Mouse (Mus musculus) liver, embryonic 16.5 days (tissue): ENCODE measurements around the gene Cdyl. TPM values are rescaled to one million over a fixed set of nuclear protein-coding genes. Genes with fewer than 3 reads are reported as not detected.
A peak's percentile ranks its signal among the peaks of the same experiment; 100 is the strongest.

Experiments used
- ATAC-seq: fragments of 200-750 bp; cut with Nextera tagmentation; 2 replicates; pipeline ENCODE4 v1.8.0; 2017; ENCODE audit warnings: low read depth, mild to moderate bottlenecking, moderate number of reproducible peaks, moderate library complexity
- H3K27ac ChIP-seq: fragments of 300-500 bp; sonication (generic); 2 replicates; pipeline ENCODE4 v1.5.1; 2014; ENCODE audit warnings: mild to moderate bottlenecking, low read length
- H3K27me3 ChIP-seq: fragments of 300-500 bp; sonication (generic); 2 replicates; pipeline ENCODE4 v1.6.1; 2014; ENCODE audit warnings: low read depth, low read length, mixed read lengths; ENCODE audit not compliant: control insufficient read depth, insufficient read depth
- H3K36me3 ChIP-seq: fragments of 300-500 bp; sonication (generic); 2 replicates; pipeline ENCODE4 v1.6.1; 2014; ENCODE audit warnings: mild to moderate bottlenecking; ENCODE audit not compliant: control insufficient read depth, insufficient read depth
- H3K4me1 ChIP-seq: fragments of 300-500 bp; sonication (generic); 2 replicates; pipeline ENCODE4 v1.6.1; 2014; ENCODE audit warnings: low read depth, low read length, mixed read lengths; ENCODE audit not compliant: control insufficient read depth
- H3K4me2 ChIP-seq: fragments of 300-500 bp; sonication (generic); 2 replicates; pipeline ENCODE4 v1.6.1; 2014; ENCODE audit warnings: low read depth, low read length, mixed read lengths
- H3K4me3 ChIP-seq: fragments of 300-500 bp; sonication (generic); 2 replicates; pipeline ENCODE4 v1.5.1; 2014; ENCODE audit warnings: low read depth, mild to moderate bottlenecking, low read length
- H3K9ac ChIP-seq: fragments of 300-500 bp; sonication (generic); 2 replicates; pipeline ENCODE4 v1.6.1; 2014; ENCODE audit warnings: low read depth, low read length
- H3K9me3 ChIP-seq: fragments of 300-500 bp; sonication (generic); replicated peaks from 2 replicates; pipeline ENCODE4 v1.6.1; 2016; ENCODE audit warnings: low read length; ENCODE audit not compliant: control insufficient read depth
- WGBS: fragments of 180-500 bp; shearing (Covaris S2); extraction: QIAGEN DNeasy Blood & Tissue Kit; methylation state at CpG from one replicate; pipeline ENCODE4 v1.1.7; 2014; ENCODE audit not compliant: insufficient replicate concordance; 5-methylcytosine and 5-hydroxymethylcytosine counted together
- polyA plus RNA-seq: library from polyadenylated mRNA; unstranded; fragments of >200 nt; fragmentation: Nextera tagmentation; extraction: Ambion mirVana; gene quantifications from 2 replicates; pipeline ENCODE4 v1.2.1, GENCODE M21; 2015

Gene Cdyl
- polyA plus RNA-seq, 1 experiment from 2014 or later: 3.4 TPM

GRCm38 (mm10) chr13:35795887-35796286 is 136.3 kb downstream of the Cdyl start:
- H3K4me3 ChIP-seq: peak overlapping the region; percentile 34
- peaks cover 78% of the 10 kb centered on the region for H3K4me1 ChIP-seq
- H3K4me2 ChIP-seq: peak overlapping the region; percentile 72
- 19% methylated on average over 2 of the region's 2 CpGs for WGBS
- ATAC-seq: peak; percentile 88
- H3K9me3 ChIP-seq: no peaks in the 10 kb centered on the region
- H3K36me3 ChIP-seq: no peaks in the 10 kb centered on the region
- no peaks in the 10 kb centered on the region for H3K27me3 ChIP-seq
- peak overlapping the region; percentile 93 for H3K27ac ChIP-seq
- peak overlapping the region; percentile 54 for H3K9ac ChIP-seq

GRCm38 (mm10) chr13:35796352-35796751 is 136.7 kb downstream of the Cdyl start:
- no peaks in the 10 kb centered on the region for H3K9me3 ChIP-seq
- peak overlapping the region; percentile 93 for H3K27ac ChIP-seq
- 37% methylated on average over 4 of the region's 4 CpGs for WGBS
- H3K4me2 ChIP-seq: peak overlapping the region; percentile 72
- H3K9ac ChIP-seq: peak overlapping the region; percentile 22
- H3K27me3 ChIP-seq: no peaks in the 10 kb centered on the region
- no peaks in the 10 kb centered on the region for H3K36me3 ChIP-seq
- peaks cover 77% of the 10 kb centered on the region for H3K4me1 ChIP-seq
- H3K4me3 ChIP-seq: peak overlapping the region; percentile 34
- no peak for ATAC-seq

GRCm38 (mm10) chr13:35797811-35798522 is 138.3 kb downstream of the Cdyl start:
- peak overlapping the region; percentile 93 for H3K27ac ChIP-seq
- no peak overlapping the region; the same call in 1 of the 2 replicates for H3K9ac ChIP-seq
- ATAC-seq: no peak
- no peak overlapping the region for H3K4me3 ChIP-seq
- WGBS: 70% methylated on average over 13 of the region's 13 CpGs
- no peaks in the 10 kb centered on the region; the same call in 1 of the 2 replicates for H3K36me3 ChIP-seq
- no peaks in the 10 kb centered on the region for H3K27me3 ChIP-seq
- no peak overlapping the region for H3K4me2 ChIP-seq
- H3K4me1 ChIP-seq: peaks cover 67% of the 10 kb centered on the region
- no peaks in the 10 kb centered on the region for H3K9me3 ChIP-seq

- no peak overlapping the region for H3K4me2 ChIP-seq
- H3K4me1 ChIP-seq: peaks cover 64% of the 10 kb centered on the region
- WGBS: 48% methylated on average over 9 of the region's 9 CpGs
- H3K4me3 ChIP-seq: no peak overlapping the region
- H3K27ac ChIP-seq: no peak overlapping the region
- ATAC-seq: no peak
- H3K9me3 ChIP-seq: no peaks in the 10 kb centered on the region
- no peaks in the 10 kb centered on the region; the same call in 1 of the 2 replicates for H3K36me3 ChIP-seq
- H3K9ac ChIP-seq: no peak overlapping the region
- H3K27me3 ChIP-seq: no peaks in the 10 kb centered on the region
Measured at GRCm38 (mm10) chr13:35798645-35799044, 139.0 kb downstream of the Cdyl start.

GRCm38 (mm10) chr13:35800270-35800669 is 140.6 kb downstream of the Cdyl start:
- WGBS: 66% methylated on average over 7 of the region's 7 CpGs
- Histone ChIP-seq H3K36me3 (no peaks in the 10 kb centered on the region; the same call in 1 of the 2 replicates), H3K4me2 (no peak overlapping the region), H3K4me1 (peaks cover 48% of the 10 kb centered on the region), H3K9ac (no peak overlapping the region), H3K9me3 (no peaks in the 10 kb centered on the region), H3K27me3 (no peaks in the 10 kb centered on the region), H3K4me3 (no peak overlapping the region), H3K27ac (no peak overlapping the region)
- no peak for ATAC-seq

- no peak overlapping the region for H3K4me2 ChIP-seq
- no peaks in the 10 kb centered on the region for H3K9me3 ChIP-seq
- no peaks in the 10 kb centered on the region; the same call in 1 of the 2 replicates for H3K36me3 ChIP-seq
- no peak for ATAC-seq
- WGBS: 81% methylated on average over 3 of the region's 3 CpGs
- H3K9ac ChIP-seq: no peak overlapping the region
- H3K27me3 ChIP-seq: no peaks in the 10 kb centered on the region
- peaks cover 34% of the 10 kb centered on the region for H3K4me1 ChIP-seq
- H3K27ac ChIP-seq: no peak overlapping the region
- H3K4me3 ChIP-seq: no peak overlapping the region
Measured at GRCm38 (mm10) chr13:35805727-35806126, 146.1 kb downstream of the Cdyl start.

GRCm38 (mm10) chr13:35806165-35806564 is 146.5 kb downstream of the Cdyl start:
- 89% methylated on average over 7 of the region's 7 CpGs for WGBS

GRCm38 (mm10) chr13:35807016-35807415 is 147.4 kb downstream of the Cdyl start:
- no peak; the same call in 1 of the 2 replicates for ATAC-seq
- H3K4me3 ChIP-seq: no peak overlapping the region
- H3K36me3 ChIP-seq: no peaks in the 10 kb centered on the region; the same call in 1 of the 2 replicates
- 76% methylated on average over 7 of the region's 7 CpGs for WGBS
- no peaks in the 10 kb centered on the region for H3K27me3 ChIP-seq
- H3K4me2 ChIP-seq: no peak overlapping the region
- H3K9me3 ChIP-seq: no peaks in the 10 kb centered on the region
- H3K27ac ChIP-seq: no peak overlapping the region
- no peak overlapping the region for H3K9ac ChIP-seq
- H3K4me1 ChIP-seq: peaks cover 36% of the 10 kb centered on the region

More at GRCm38 (mm10) chr13:35806165-35806564, 146.5 kb downstream of the Cdyl start:
- no peaks in the 10 kb centered on the region for H3K9me3 ChIP-seq
- H3K27me3 ChIP-seq: no peaks in the 10 kb centered on the region
- H3K4me2 ChIP-seq: no peak overlapping the region
- no peak overlapping the region for H3K9ac ChIP-seq
- peaks cover 31% of the 10 kb centered on the region for H3K4me1 ChIP-seq
- no peak overlapping the region for H3K27ac ChIP-seq
- no peak overlapping the region for H3K4me3 ChIP-seq
- no peaks in the 10 kb centered on the region; the same call in 1 of the 2 replicates for H3K36me3 ChIP-seq
- ATAC-seq: no peak

GRCm38 (mm10) chr13:35807525-35807924 is 147.9 kb downstream of the Cdyl start:
- no peak overlapping the region for H3K4me2 ChIP-seq
- H3K4me3 ChIP-seq: no peak overlapping the region
- H3K4me1 ChIP-seq: peaks cover 36% of the 10 kb centered on the region
- H3K9me3 ChIP-seq: no peaks in the 10 kb centered on the region
- H3K36me3 ChIP-seq: no peaks in the 10 kb centered on the region
- ATAC-seq: peak; percentile 75
- H3K9ac ChIP-seq: no peak overlapping the region
- no peak overlapping the region for H3K27ac ChIP-seq
- H3K27me3 ChIP-seq: no peaks in the 10 kb centered on the region
- 46% methylated on average over 4 of the region's 4 CpGs for WGBS
